Mouse (Mus musculus) neutrophil, adult 65 days (primary cell): ENCODE data around the gene Fam229b. TPM values are rescaled to one million over a fixed set of nuclear protein-coding genes. Genes with fewer than 3 reads are reported as not detected.

ENCODE experiments used
- total RNA-seq: library from RNA; stranded (reverse); gene quantifications from 2 replicates; pipeline ENCODE4 v1.2.4, GENCODE M21; 2023

Gene Fam229b
- total RNA-seq: not detected in 2 replicates

DNA sequence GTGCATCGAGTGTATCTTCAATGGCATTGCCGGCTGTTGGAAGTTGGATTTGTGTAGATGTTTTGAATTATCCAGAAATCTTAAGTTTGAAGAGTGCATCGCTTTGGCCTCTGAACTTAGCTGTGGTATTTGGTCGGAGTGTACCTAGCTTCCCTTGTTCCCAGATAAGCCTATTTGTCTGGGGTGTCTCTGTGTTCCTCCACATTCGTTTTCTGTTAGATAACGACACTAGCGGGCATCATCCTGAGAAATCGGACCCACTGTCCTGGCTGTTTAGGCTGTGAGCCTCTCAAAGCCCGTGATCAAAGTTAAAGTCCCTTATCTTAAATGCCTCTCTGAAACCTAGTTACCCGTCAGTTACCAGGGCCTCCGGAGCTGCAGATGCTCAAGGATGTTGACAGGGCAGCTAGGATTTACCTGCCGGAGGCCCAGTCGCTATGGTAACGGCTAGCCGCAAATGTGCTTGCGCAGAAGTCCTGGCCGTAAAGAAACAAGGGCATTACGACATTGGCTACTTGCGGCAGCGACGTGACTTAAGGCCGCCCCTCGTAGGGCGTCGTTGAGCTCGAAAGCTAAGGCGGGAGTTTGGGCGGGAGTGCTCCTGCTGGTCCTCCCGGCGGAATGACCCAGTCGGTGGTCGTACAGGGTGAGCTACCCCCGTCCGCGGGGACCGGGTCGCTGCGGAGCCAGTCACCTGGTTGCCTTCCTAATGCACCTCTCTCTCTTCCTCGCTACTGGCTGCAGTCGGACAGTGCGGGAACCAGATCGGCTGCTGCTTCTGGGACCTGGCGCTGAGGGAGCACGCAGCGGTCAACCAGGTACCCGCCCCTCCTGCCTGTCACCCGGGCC lies at the start of gene Fam229b, which contains the start of gene Tube1:
TSS of gene Fam229b (minus strand) at position 453 of the 849 bp plus-strand sequence.
TSS of gene Tube1 (plus strand) at position 515 of the 849 bp plus-strand sequence.

GRCm38 (mm10) chr10:39163694-39164093 lies 30.0 kb upstream of the Fam229b start, which contains the start of gene Ccn6:
TSS of gene Ccn6 (minus strand) at chr10:39163794.

Other genes with a start within 250 kb of the Fam229b start
- gene Lama4, start 168.4 kb downstream of the Fam229b start, total RNA-seq: 0.23 and 0.32 TPM in 2 replicates
- 5.0 and 7.5 TPM in 2 replicates for gene Tube1, start 62 bp upstream of the Fam229b start, total RNA-seq
- 7.0 and 7.7 TPM in 2 replicates for gene Ccn6, start 29.9 kb upstream of the Fam229b start, total RNA-seq
- 5.7 and 6.2 TPM in 2 replicates for gene Fyn, start 234.9 kb upstream of the Fam229b start, total RNA-seq